Mouse (Mus musculus) bone marrow macrophage, adult 2 months (primary cell): ENCODE results near the gene Mog.

Experiments
- CTCF ChIP-seq: IDR thresholded peaks from 2 replicates; pipeline ENCODE4 v1.5.1; 2012; ENCODE audit warnings: low read depth, mild to moderate bottlenecking, low read length, moderate library complexity
- POLR2A ChIP-seq: IDR thresholded peaks from 2 replicates; pipeline ENCODE4 v1.6.1; 2012; ENCODE audit warnings: mild to moderate bottlenecking, low read depth, low read length, borderline replicate concordance

DNA sequence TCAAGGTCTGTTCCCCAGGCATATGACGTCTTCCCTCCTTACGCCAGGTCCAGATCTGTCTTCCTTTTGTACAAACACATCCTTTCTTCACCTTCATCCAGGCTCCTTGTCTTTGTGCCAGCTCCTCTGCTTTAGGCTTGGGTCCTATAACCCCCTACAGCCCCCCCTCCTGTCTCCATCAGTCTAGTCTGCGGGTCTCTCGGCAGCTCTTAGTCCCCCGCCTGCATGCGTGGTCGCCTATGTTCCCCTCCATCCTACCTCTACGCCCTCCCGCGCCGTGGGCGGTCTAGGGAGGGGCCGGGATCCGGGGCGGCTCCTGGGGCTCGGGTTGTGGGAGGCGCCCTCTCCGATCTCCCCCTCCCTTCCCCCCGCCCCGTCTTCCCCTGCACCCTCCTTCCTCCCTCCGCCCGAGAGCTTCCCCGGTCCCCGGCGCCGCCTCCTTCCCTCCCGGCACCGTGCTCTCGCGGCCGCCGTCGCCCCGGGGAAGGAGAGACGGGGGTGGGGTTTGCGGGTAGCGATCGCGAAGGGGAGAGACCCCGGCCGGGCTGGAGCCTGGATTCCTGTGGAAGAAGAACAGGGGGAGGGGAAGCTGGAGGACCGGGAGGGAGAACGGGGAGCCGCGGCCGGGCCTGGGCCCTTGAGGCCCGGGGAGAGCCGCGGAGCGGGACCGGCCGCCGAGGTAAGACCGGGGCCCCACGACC lies 22.6 kb upstream of the Mog start, which contains the start of gene Gabbr1:
- TF ChIP-seq POLR2A (no peak), CTCF (no peak)
